Mouse (Mus musculus) cerebellum, postnatal 25 days (tissue): ENCODE results near the gene Trpm3.
A peak's percentile ranks its signal among the peaks of the same experiment; 100 is the strongest.

ENCODE experiments used
- DNase-seq, 2 experiments: peaks; one replicate each; pipeline ENCODE4 v3.0.0; 2021; ENCODE audit warnings: mixed read lengths in 2 of 2

The Trpm3 gene

GRCm38 (mm10) chr19:22931006-22931405 is 792.2 kb downstream of the Trpm3 start:
- DNase-seq, result no peak

GRCm38 (mm10) chr19:22935067-22935466 is 796.2 kb downstream of the Trpm3 start:
- DNase-seq, result no peak

- peak; percentile 46 to 54 for DNase-seq
Measured at GRCm38 (mm10) chr19:22938848-22939724, 800.2 kb downstream of the Trpm3 start.

GRCm38 (mm10) chr19:22939836-22940235 is 801.0 kb downstream of the Trpm3 start:
- peak; percentile 64 to 72 for DNase-seq

- DNase-seq, result peak; percentile 94 to 95
Measured at GRCm38 (mm10) chr19:22940487-22940886, 801.6 kb downstream of the Trpm3 start.

- DNase-seq, result no peak
Measured at GRCm38 (mm10) chr19:22940956-22941355, 802.1 kb downstream of the Trpm3 start.

GRCm38 (mm10) chr19:22952480-22952879 is 813.6 kb downstream of the Trpm3 start:
- no peak for DNase-seq

GRCm38 (mm10) chr19:22953191-22953590 is 814.3 kb downstream of the Trpm3 start:
- DNase-seq, result no peak

GRCm38 (mm10) chr19:22958414-22958813 is 819.6 kb downstream of the Trpm3 start:
- peak; percentile 50 to 57 for DNase-seq

- DNase-seq, result peak in 1 of 2 experiments; percentile 46
Measured at GRCm38 (mm10) chr19:22960450-22961265, 821.8 kb downstream of the Trpm3 start.

GRCm38 (mm10) chr19:22962001-22962708 is 823.3 kb downstream of the Trpm3 start:
- peak; percentile 59 to 67 for DNase-seq

GRCm38 (mm10) chr19:22962731-22963130 is 823.9 kb downstream of the Trpm3 start:
- DNase-seq, result peak; percentile 95 to 96

- peak; percentile 34 to 56 for DNase-seq
Measured at GRCm38 (mm10) chr19:22963726-22964398, 825.0 kb downstream of the Trpm3 start.

GRCm38 (mm10) chr19:22965470-22965869 is 826.6 kb downstream of the Trpm3 start:
- no peak for DNase-seq

GRCm38 (mm10) chr19:22973294-22973693 is 834.4 kb downstream of the Trpm3 start:
- DNase-seq, result peak in 1 of 2 experiments; percentile 37

- DNase-seq, result no peak
Measured at GRCm38 (mm10) chr19:22973727-22974126, 834.9 kb downstream of the Trpm3 start.

- no peak for DNase-seq
Measured at GRCm38 (mm10) chr19:22975801-22976200, 837.0 kb downstream of the Trpm3 start.

GRCm38 (mm10) chr19:22977508-22977907 is 838.7 kb downstream of the Trpm3 start:
- DNase-seq, result no peak

GRCm38 (mm10) chr19:22978763-22979162 is 839.9 kb downstream of the Trpm3 start:
- no peak for DNase-seq

GRCm38 (mm10) chr19:22979191-22979590 is 840.3 kb downstream of the Trpm3 start:
- DNase-seq, result no peak

GRCm38 (mm10) chr19:22987914-22988313 is 849.1 kb downstream of the Trpm3 start:
- peak; percentile 74 to 75 for DNase-seq

- no peak for DNase-seq
Measured at GRCm38 (mm10) chr19:22993946-22994345, 855.1 kb downstream of the Trpm3 start.
